Comparison of ENCODE assay signal across 8 mouse cellular contexts in genomic region chr6:94701071-94701470, GRCm38 (mm10). TPM values are rescaled to one million over a fixed set of nuclear protein-coding genes. Genes with fewer than 3 reads are reported as not detected.
A peak's percentile ranks its signal among the peaks of the same experiment; 100 is the strongest.
DNase-seq lines count a peak whose midpoint lies in the region; ATAC-seq and TF ChIP-seq lines count a peak whose summit lies in the region.

No protein-coding gene starts in this region.

- peak; percentile 61 for TF ChIP-seq CTCF in layer of hippocampus, adult 2 months (conservative IDR thresholded peaks at IDR 0.05)
- peak; percentile 45 for TF ChIP-seq CTCF in hindbrain, postnatal 0 days (IDR thresholded peaks at IDR 0.05; ENCODE audit: low read depth)

- peak overlapping the region; percentile 87; the same call in 1 of the 2 replicates for H3K4me3 ChIP-seq in layer of hippocampus, adult 2 months
- peak overlapping the region; percentile 85 for H3K4me3 ChIP-seq in hindbrain, postnatal 0 days (ENCODE audit: low read length)

- H3K4me1 ChIP-seq in hindbrain, postnatal 0 days (ENCODE audit: insufficient read depth, low read length), result peaks cover 11% of the 10 kb centered on the region; the same call in 1 of the 2 replicates

- no peak for DNase-seq in layer of hippocampus, adult 2 months (ENCODE audit: low spot score in 2 of 2)
- DNase-seq in layer of hippocampus, adult 9-10 months (ENCODE audit: low spot score), result no peak
- DNase-seq in embryo, embryonic 11 days, result peak; percentile 72
- DNase-seq in hindbrain, postnatal 0 days (ENCODE audit: low spot score), result peak; percentile 70
- no peak for DNase-seq in layer of hippocampus, postnatal 36 days

- H3K27me3 ChIP-seq in hindbrain, postnatal 0 days (ENCODE audit: insufficient read depth, low read length), result 0 out of 2 replicates have a peak, but pooled peaks cover 3% of the 10 kb centered on the region

- peak overlapping the region; percentile 88 for H3K4me2 ChIP-seq in hindbrain, postnatal 0 days (ENCODE audit: low read depth, low read length)

- no peaks in the 10 kb centered on the region for H3K36me3 ChIP-seq in hindbrain, postnatal 0 days (ENCODE audit: insufficient read depth, low read length)

- no peak overlapping the region for H3K9ac ChIP-seq in hindbrain, postnatal 0 days (replicated peaks; ENCODE audit: low read length)

- H3K27ac ChIP-seq in layer of hippocampus, adult 2 months, result no peak overlapping the region
- no peak overlapping the region for H3K27ac ChIP-seq in hindbrain, postnatal 0 days

- 3% methylated on average over 18 of the region's 18 CpGs for WGBS in hindbrain, postnatal 0 days

- ATAC-seq in hindbrain, postnatal 0 days, result no peak
- 0 out of 2 replicates have a peak, but pooled peaks have one; percentile 16 for ATAC-seq in megakaryocyte progenitor cell, adult 5-6 weeks (replicated peaks; ENCODE audit: poor library complexity)
- no peak for ATAC-seq in erythroid progenitor cell, adult 5-6 weeks (replicated peaks; ENCODE audit: low FRiP score, poor library complexity, severe bottlenecking)
- ATAC-seq in inflammation-experienced regulatory T-cells, adult 6 months, result no peak

- no peaks in the 10 kb centered on the region for H3K9me3 ChIP-seq in hindbrain, postnatal 0 days (ENCODE audit: low read length)

RNA-seq across cellular contexts. Expression of gene Lrig1, which starts 1.1 kb away (rescaled TPM):
- 10 to 100 TPM; 26.2 to 27.4 TPM for total RNA-seq in layer of hippocampus, adult 2 months (2021)
- total RNA-seq in hindbrain, postnatal 0 days (2014; rRNA removed), result 131 and 146 TPM in 2 replicates
- 23.0 and 27.8 TPM in 2 replicates for polyA plus RNA-seq in hindbrain, postnatal 0 days (2015; fragmentation: Nextera tagmentation; extraction: Ambion mirVana)
- total RNA-seq in megakaryocyte progenitor cell, adult 5-6 weeks (2015), result 0.24 and 0.44 TPM in 2 replicates
- total RNA-seq in megakaryocyte progenitor cell, adult 5-6 weeks (2017), result 0.74 and 0.79 TPM in 2 replicates
- 7.9 and 11.7 TPM in 2 replicates for total RNA-seq in erythroid progenitor cell, adult 5-6 weeks (2015; ENCODE audit: low replicate concordance)
- total RNA-seq in erythroid progenitor cell, adult 5-6 weeks (2017; ENCODE audit: low replicate concordance), result 4.1 and 5.7 TPM in 2 replicates
- 10 to 100 TPM; 27.0 to 27.8 TPM for total RNA-seq in layer of hippocampus, postnatal 36 days (2021)
- polyA plus RNA-seq in inflammation-experienced regulatory T-cells, adult 6 months (2017; shearing (Covaris generic)), result 10 to 100 TPM in 2 of 3 experiments, 1 to 10 TPM in 1; 7.4 to 47.9 (median 44.0) TPM

Comparison
In these comparisons a context has a peak if more than half of its experiments do, and no peak if none do; other contexts are left out.
1. DNase-seq: peak in embryo, embryonic 11 days (single experiment) and hindbrain, postnatal 0 days (single experiment); none in layer of hippocampus, adult 2 months (0 of 2), layer of hippocampus, adult 9-10 months (single experiment) and layer of hippocampus, postnatal 36 days (0 of 2).